Mouse (Mus musculus): ENCODE data around the gene Cartpt.

- TF ChIP-seq CTCF (IDR thresholded peaks at IDR 0.05; ENCODE audit: control insufficient read depth, insufficient read depth, insufficient replicate concordance, low read depth, low read length) (no peak), POLR2A (IDR thresholded peaks at IDR 0.05; ENCODE audit: control insufficient read depth, low read depth, low read length) (no peak)
Measured at GRCm38 (mm10) chr13:99885636-99886035, 15.3 kb downstream of the Cartpt start.

Measured in testis, adult 2 months (tissue).